Mouse (Mus musculus) intestine, embryonic 15.5 days (tissue): ENCODE data around the gene Prx. TPM values are rescaled to one million over a fixed set of nuclear protein-coding genes. Genes with fewer than 3 reads are reported as not detected.

ENCODE experiments used
- ATAC-seq: fragments of 200-750 bp; cut with Nextera tagmentation; 2 replicates; pipeline ENCODE4 v1.8.0; 2017; ENCODE audit warnings: moderate TSS enrichment, moderate library complexity
- H3K27ac ChIP-seq: fragments of 300-500 bp; sonication (generic); 2 replicates; pipeline ENCODE4 v1.5.1; 2015; ENCODE audit warnings: mild to moderate bottlenecking, inconsistent platforms
- H3K27me3 ChIP-seq: fragments of 300-500 bp; sonication (generic); replicated peaks from 2 replicates; pipeline ENCODE4 v1.6.1; 2015; ENCODE audit warnings: inconsistent platforms
- H3K36me3 ChIP-seq: fragments of 300-500 bp; sonication (generic); 2 replicates; pipeline ENCODE4 v1.6.1; 2015; ENCODE audit warnings: inconsistent platforms
- H3K4me1 ChIP-seq: fragments of 300-500 bp; sonication (generic); replicated peaks from 2 replicates; pipeline ENCODE4 v1.6.1; 2015; ENCODE audit warnings: inconsistent platforms
- H3K4me2 ChIP-seq: fragments of 300-500 bp; sonication (generic); replicated peaks from 2 replicates; pipeline ENCODE4 v1.6.1; 2015; ENCODE audit warnings: mild to moderate bottlenecking, inconsistent platforms
- H3K4me3 ChIP-seq: fragments of 300-500 bp; sonication (generic); replicated peaks from 2 replicates; pipeline ENCODE4 v1.5.1; 2015; ENCODE audit warnings: inconsistent platforms
- H3K9ac ChIP-seq: fragments of 300-500 bp; sonication (generic); 2 replicates; pipeline ENCODE4 v1.6.1; 2015; ENCODE audit warnings: inconsistent platforms
- H3K9me3 ChIP-seq: fragments of 300-500 bp; sonication (generic); 2 replicates; pipeline ENCODE4 v1.6.1; 2016; ENCODE audit warnings: inconsistent platforms
- WGBS: fragments of 180-500 bp; shearing (Covaris S2); methylation state at CpG from one replicate; pipeline ENCODE4 v1.1.7; 2015; 5-methylcytosine and 5-hydroxymethylcytosine counted together
- polyA plus RNA-seq: library from polyadenylated mRNA; unstranded; fragments of >200 nt; fragmentation: Nextera tagmentation; extraction: Ambion mirVana; gene quantifications from 2 replicates; pipeline ENCODE4 v1.2.1, GENCODE M21; 2015

The Prx gene
- polyA plus RNA-seq, 1 experiment from 2014 or later = 3.2 TPM

DNA sequence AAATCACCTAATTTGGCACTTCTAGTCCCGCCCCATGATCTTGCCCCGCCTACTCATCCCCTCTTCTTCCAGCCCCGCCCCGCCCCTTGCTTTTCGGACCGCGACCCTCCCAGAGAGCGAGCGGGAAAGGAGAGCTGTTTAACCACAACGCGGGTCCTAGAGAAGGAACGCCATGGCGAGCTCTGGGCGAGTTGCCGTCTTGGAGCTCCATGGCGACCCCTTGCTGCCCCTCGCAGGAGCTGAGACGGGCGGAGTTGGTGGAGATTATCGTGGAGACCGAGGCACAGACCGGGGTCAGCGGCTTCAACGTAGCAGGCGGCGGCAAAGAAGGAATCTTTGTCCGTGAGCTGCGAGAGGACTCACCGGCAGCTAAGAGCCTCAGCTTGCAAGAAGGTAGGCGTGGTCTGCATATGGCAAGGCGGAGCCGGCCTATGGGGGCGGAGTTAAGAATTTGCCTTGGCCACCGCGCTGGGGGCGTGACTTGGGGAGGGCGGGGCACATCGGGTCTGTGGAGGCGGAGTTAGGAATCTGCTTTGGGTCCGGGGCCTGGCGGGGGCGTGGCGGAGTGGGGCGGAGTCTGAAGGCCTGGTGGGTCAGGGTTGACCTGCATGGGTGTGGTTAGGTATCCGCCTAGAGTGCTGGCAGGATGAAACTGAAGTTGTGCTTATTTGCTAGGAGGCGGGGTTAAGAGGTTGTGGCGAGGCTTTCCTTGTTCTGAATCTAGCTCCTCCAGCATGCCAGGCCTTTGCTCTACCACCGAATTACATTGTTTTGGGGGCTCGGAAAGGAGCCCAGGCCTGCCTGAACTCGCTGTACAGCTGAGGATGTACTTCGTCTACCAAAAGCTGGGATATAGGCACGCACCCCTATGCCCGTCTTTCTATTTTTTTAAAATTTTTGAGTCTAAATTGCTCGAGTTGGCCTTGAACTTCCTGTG is 8.9 kb downstream of the Prx start:
- WGBS = under 1% methylated on average over 52 of the region's 54 CpGs

DNA sequence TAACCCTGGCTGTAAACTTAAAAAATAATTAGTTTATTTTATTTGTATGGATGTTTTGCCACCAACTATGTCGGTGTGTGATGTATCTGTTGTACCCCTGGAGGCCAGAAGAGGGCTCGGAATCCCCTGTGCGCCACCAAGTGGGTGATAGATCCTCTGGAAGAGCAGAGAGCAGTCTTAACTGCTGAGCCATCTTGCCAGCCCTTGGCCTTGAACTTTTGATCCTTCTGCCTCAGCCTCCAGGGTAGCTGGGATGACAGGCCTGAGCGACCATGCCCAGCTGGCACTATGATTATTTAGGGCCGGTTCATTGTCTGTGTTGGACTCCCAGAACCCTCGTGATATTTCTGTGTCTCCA is 9.5 kb downstream of the Prx start:
- H3K27me3 ChIP-seq = no peaks in the 10 kb centered on the region
- peaks cover 9% of the 10 kb centered on the region for H3K4me1 ChIP-seq
- WGBS = 19% methylated on average over 6 of the region's 6 CpGs
- peak; percentile 78 for ATAC-seq
- H3K36me3 ChIP-seq = no peaks in the 10 kb centered on the region
- peak overlapping the region; percentile 59 for H3K4me3 ChIP-seq
- H3K4me2 ChIP-seq = peak overlapping the region; percentile 78
- 0 out of 2 replicates have a peak overlapping the region, but pooled peaks have one; percentile 28 for H3K9ac ChIP-seq
- H3K27ac ChIP-seq = peak overlapping the region; percentile 100
- no peaks in the 10 kb centered on the region for H3K9me3 ChIP-seq

More for the DNA sequence above, 8.9 kb downstream of the Prx start:
- Histone ChIP-seq H3K27ac (peak overlapping the region; percentile 100), H3K36me3 (no peaks in the 10 kb centered on the region), H3K9ac (peak overlapping the region; percentile 77), H3K4me3 (peak overlapping the region; percentile 59), H3K4me1 (peaks cover 9% of the 10 kb centered on the region), H3K27me3 (no peaks in the 10 kb centered on the region), H3K9me3 (no peaks in the 10 kb centered on the region), H3K4me2 (peak overlapping the region; percentile 78)
- peak; percentile 95 for ATAC-seq

DNA sequence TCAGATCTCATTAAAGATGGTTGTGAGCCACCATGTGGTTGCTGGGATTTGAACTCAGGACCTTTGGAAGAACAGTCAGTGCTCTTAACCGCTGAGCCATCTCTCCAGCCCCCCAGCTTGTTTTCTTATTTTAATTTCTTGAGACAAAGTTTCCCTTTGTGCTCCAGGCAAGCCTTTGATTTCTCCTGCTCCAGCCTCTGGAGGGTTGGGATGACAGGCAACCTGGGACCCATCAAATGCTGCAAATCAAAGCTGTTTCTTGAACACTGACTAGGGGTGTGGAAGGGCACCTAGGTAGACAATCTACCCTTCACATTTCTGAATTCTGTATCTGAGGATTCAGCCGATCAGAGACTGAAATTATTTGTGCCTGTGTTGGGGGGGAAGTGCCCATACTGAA is 11.7 kb downstream of the Prx start:
- Histone ChIP-seq H3K9me3 (no peaks in the 10 kb centered on the region), H3K4me1 (peaks cover 9% of the 10 kb centered on the region), H3K9ac (no peak overlapping the region), H3K27ac (no peak overlapping the region), H3K4me3 (no peak overlapping the region), H3K4me2 (no peak overlapping the region), H3K36me3 (no peaks in the 10 kb centered on the region), H3K27me3 (no peaks in the 10 kb centered on the region)
- no peak for ATAC-seq
- 89% methylated on average over 2 of the region's 2 CpGs for WGBS

DNA sequence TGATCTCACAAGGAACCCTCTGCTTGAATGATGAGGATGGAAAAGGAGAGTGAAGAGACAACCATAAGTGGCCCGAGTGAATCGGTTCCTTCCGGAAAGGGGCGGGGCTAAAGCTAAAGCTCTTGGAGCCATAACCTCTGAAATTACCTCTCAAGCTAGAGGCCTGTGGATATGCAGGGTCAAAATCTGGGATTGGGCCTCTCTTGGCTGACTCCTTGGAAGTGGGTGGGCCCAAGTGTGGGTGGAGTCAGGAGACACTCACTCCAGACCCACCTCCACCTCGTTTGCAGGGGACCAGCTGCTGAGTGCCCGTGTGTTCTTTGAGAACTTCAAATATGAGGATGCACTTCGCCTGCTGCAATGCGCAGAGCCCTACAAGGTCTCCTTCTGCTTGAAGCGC is 15.8 kb downstream of the Prx start:
- 0 out of 2 replicates have a peak, but pooled peaks have one; percentile 19 for ATAC-seq
- WGBS = 69% methylated on average over 9 of the region's 9 CpGs
- Histone ChIP-seq H3K27me3 (no peaks in the 10 kb centered on the region), H3K9ac (no peak overlapping the region), H3K27ac (no peak overlapping the region), H3K9me3 (no peaks in the 10 kb centered on the region), H3K36me3 (no peaks in the 10 kb centered on the region), H3K4me1 (no peaks in the 10 kb centered on the region), H3K4me3 (no peak overlapping the region), H3K4me2 (no peak overlapping the region)

DNA sequence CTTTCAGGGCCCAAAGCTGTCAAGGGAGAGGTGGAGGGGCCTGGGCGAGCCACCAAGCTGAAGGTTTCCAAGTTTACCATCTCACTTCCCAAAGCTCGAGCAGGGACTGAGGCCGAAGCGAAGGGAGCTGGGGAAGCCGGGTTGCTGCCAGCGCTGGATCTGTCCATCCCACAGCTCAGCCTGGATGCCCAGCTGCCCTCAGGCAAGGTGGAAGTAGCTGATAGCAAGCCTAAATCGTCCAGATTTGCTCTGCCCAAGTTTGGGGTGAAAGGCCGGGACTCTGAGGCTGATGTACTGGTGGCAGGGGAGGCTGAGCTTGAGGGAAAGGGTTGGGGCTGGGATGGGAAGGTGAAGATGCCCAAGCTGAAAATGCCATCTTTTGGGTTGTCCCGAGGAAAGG is 19.2 kb downstream of the Prx start:
- no peak overlapping the region for H3K4me2 ChIP-seq
- H3K36me3 ChIP-seq = no peaks in the 10 kb centered on the region
- H3K27me3 ChIP-seq = no peaks in the 10 kb centered on the region
- no peak for ATAC-seq
- WGBS = 88% methylated on average over 9 of the region's 9 CpGs
- no peak overlapping the region for H3K9ac ChIP-seq
- no peaks in the 10 kb centered on the region for H3K9me3 ChIP-seq
- H3K4me1 ChIP-seq = no peaks in the 10 kb centered on the region
- H3K4me3 ChIP-seq = no peak overlapping the region
- H3K27ac ChIP-seq = no peak overlapping the region

DNA sequence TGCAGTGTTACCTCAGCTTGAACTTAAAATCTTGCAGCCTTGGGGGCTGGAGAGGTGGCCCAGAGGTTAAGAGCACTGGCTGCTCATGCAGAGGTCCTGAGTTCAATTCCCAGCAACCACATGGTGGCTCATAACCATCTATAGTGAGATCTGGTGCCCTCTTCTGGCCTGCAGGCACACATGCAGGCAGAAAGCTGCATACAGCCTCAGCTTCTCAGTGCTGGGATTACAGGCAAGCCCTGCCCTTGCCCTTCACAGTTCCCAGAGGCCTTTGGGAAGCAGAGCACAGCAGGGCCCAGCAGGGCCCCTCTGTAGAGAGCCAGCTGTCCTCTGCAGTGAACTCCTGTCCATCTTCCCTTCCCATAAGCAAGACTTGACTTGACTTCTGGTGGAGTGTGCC is 21.0 kb downstream of the Prx start:
- Histone ChIP-seq H3K9me3 (no peaks in the 10 kb centered on the region), H3K27ac (no peak overlapping the region), H3K36me3 (no peaks in the 10 kb centered on the region), H3K27me3 (no peaks in the 10 kb centered on the region), H3K4me1 (no peaks in the 10 kb centered on the region), H3K9ac (no peak overlapping the region), H3K4me2 (no peak overlapping the region), H3K4me3 (no peak overlapping the region)
- ATAC-seq = no peak

DNA sequence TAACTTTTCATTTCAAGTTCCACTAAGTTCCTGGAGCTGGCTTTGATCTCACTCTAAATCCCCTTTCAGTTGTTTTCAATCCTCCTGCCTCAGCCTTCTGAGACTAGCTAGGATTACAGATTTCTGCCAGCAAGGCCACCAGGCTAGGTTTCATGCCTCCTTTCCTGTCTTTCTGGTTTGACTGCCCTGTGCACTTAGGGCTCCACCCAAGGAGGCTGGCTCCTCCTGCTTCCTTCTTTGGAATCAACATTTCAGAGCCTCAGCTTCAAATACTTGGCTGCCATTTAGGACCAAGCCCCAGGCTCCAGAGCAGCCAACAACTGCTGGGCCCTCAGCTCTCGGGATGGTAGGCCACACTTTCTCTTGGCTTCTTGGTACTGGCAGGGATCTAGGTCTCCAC is 21.5 kb downstream of the Prx start:
- no peak overlapping the region for H3K27ac ChIP-seq
- no peaks in the 10 kb centered on the region for H3K27me3 ChIP-seq
- no peaks in the 10 kb centered on the region for H3K4me1 ChIP-seq
- no peaks in the 10 kb centered on the region for H3K36me3 ChIP-seq
- H3K4me3 ChIP-seq = no peak overlapping the region
- peak; percentile 60; the same call in 1 of the 2 replicates for ATAC-seq
- H3K9ac ChIP-seq = no peak overlapping the region
- no peak overlapping the region for H3K4me2 ChIP-seq
- no peaks in the 10 kb centered on the region for H3K9me3 ChIP-seq
- WGBS = 69% methylated on average over 1 of the region's 1 CpGs

DNA sequence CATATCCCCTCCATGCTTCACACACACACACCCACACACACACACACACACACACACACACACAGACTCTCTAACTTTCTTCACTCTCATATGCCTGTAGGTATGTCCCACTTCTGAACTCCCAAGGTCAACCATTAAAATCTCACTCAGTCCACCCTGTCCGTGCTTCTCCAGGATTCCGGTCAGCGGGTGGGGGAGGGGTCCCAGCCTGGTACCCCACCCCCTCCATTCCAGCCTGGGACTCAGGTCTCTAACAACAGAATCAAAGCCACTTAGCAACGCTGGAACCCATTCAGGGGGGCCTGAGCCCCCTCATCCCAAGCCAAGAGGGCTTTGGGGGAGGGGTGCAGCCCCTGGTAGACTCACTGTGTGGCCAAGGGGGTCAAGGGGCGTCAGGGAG is 23.8 kb downstream of the Prx start, which contains the start of gene Hipk4:
Gene Hipk4, plus strand, starts transcription at position 301 of the 400 bp plus-strand sequence.
- WGBS = 61% methylated on average over 5 of the region's 5 CpGs
- Histone ChIP-seq H3K4me1 (no peaks in the 10 kb centered on the region), H3K4me3 (no peak within 1 kb of the TSS), H3K27me3 (no peaks in the 10 kb centered on the region), H3K9ac (no peak within 1 kb of the TSS), H3K9me3 (no peaks in the 10 kb centered on the region), H3K36me3 (no peaks in the 10 kb centered on the region), H3K4me2 (no peak within 1 kb of the TSS), H3K27ac (no peak within 1 kb of the TSS)
- ATAC-seq = no peak

DNA sequence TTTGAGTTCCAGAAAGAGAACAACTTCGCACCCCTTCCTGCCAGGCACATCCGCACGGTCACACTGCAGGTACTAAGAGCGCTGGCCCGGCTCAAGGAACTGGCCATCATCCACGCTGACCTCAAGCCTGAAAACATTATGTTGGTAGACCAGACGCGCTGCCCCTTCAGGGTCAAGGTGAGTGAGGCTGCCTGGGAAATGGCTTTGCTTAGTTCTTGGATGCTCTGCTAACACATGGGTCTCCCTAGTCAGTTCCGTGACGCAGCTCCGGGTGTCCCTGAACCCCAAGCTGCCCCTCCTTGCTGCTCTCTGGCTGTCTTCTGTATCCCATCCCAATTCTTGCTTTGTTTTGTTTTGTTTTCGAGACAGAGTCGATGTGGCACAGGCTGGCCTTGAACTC is 24.7 kb downstream of the Prx start:
- H3K27me3 ChIP-seq = no peaks in the 10 kb centered on the region
- no peak overlapping the region for H3K4me2 ChIP-seq
- 94% methylated on average over 13 of the region's 13 CpGs for WGBS
- H3K4me1 ChIP-seq = no peaks in the 10 kb centered on the region
- H3K4me3 ChIP-seq = no peak overlapping the region
- H3K9me3 ChIP-seq = no peaks in the 10 kb centered on the region
- no peak overlapping the region for H3K9ac ChIP-seq
- no peaks in the 10 kb centered on the region for H3K36me3 ChIP-seq
- no peak for ATAC-seq
- H3K27ac ChIP-seq = no peak overlapping the region

DNA sequence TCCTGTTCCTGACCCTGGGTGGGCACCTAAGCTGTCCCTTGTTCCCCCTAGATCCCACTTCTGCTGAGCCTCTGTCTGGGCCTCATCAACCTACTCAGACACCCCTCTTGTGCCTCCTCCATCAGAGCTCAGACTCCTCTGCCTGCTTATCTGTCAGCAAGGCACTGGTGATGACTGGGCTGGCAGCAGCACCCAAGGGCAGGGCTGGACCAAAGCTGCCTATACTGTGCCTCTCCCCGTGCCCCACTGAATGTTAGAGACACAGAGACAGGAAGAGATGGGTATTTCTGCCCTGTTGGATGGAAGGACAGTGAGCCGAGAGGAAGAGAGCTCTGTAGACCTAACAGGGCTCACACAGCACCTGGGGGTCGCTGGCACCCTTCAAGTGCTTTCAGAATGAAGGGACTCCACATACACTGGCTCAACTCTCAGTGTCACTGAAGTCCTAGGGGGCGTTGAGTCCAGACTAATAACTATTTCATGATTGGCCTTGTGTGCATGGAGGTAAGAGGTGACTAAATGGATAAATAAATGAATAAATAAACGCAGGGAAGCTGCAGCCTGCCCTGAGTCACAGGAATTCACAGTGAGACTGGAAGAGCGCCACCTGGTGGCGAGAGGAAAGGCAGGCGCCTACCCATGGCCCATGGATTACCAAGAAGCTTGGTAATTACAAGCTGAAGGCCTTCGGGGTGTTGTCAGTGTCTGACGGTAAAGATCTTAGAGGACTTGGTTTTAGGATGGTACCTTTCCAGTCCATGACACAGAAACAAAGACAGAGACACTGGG is 27.1 kb downstream of the Prx start:
- WGBS = 22% methylated on average over 10 of the region's 10 CpGs
- peak; percentile 89 for ATAC-seq
- no peak overlapping the region for H3K9ac ChIP-seq
- H3K4me3 ChIP-seq = no peak overlapping the region
- no peak overlapping the region for H3K4me2 ChIP-seq
- H3K9me3 ChIP-seq = no peaks in the 10 kb centered on the region
- H3K27ac ChIP-seq = no peak overlapping the region
- no peaks in the 10 kb centered on the region for H3K27me3 ChIP-seq
- no peaks in the 10 kb centered on the region for H3K4me1 ChIP-seq
- H3K36me3 ChIP-seq = no peaks in the 10 kb centered on the region

DNA sequence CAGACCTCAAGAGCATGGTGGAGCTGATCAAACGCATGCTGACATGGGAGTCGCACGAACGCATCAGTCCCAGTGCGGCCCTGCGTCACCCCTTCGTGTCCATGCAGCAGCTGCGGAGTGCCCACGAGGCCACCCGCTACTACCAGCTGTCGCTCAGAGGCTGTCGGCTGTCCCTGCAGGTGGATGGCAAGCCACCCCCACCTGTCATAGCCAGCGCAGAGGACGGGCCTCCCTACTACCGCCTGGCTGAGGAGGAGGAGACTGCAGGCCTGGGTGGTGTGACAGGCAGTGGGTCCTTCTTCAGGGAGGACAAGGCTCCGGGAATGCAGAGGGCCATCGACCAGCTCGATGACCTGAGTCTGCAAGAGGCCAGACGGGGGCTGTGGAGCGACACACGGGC is 29.9 kb downstream of the Prx start:
- H3K4me2 ChIP-seq = no peak overlapping the region
- ATAC-seq = no peak
- 0 out of 2 replicates have a peak, but pooled peaks cover 6% of the 10 kb centered on the region for H3K36me3 ChIP-seq
- H3K27ac ChIP-seq = no peak overlapping the region
- H3K27me3 ChIP-seq = no peaks in the 10 kb centered on the region
- WGBS = 80% methylated on average over 21 of the region's 21 CpGs
- no peaks in the 10 kb centered on the region for H3K9me3 ChIP-seq
- H3K4me1 ChIP-seq = no peaks in the 10 kb centered on the region
- no peak overlapping the region for H3K4me3 ChIP-seq
- no peak overlapping the region for H3K9ac ChIP-seq

DNA sequence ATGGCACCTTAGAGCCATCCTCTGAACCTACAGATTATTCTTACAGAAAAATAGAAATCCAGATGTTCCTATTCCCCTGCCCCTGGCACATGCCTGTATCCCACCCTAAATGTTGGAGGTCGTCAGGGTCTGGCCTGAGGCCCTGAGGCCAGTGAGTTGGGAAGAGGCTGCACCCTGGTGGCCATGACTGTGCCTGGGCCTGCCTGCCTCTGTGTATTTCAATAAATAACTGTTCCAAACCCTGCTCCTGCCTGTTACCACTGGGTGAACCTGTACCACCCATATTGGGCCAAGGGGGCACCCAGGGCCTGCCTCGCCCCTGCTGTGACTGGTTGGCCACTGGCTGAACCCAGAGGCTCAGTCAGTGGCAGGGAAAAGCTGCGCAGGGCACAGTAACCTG is 31.8 kb downstream of the Prx start:
- no peak overlapping the region for H3K27ac ChIP-seq
- no peaks in the 10 kb centered on the region for H3K4me1 ChIP-seq
- H3K36me3 ChIP-seq = 0 out of 2 replicates have a peak, but pooled peaks cover 8% of the 10 kb centered on the region
- no peak overlapping the region for H3K4me3 ChIP-seq
- H3K27me3 ChIP-seq = no peaks in the 10 kb centered on the region
- H3K4me2 ChIP-seq = no peak overlapping the region
- no peak overlapping the region for H3K9ac ChIP-seq
- no peaks in the 10 kb centered on the region for H3K9me3 ChIP-seq
- no peak for ATAC-seq
- WGBS = 78% methylated on average over 3 of the region's 3 CpGs
